13 mouse cellular contexts compared by ENCODE assay signal in genomic region chr5:27348181-27349095, GRCm38 (mm10).
A peak's percentile ranks its signal among the peaks of the same experiment; 100 is the strongest.
DNase-seq lines count a peak whose midpoint lies in the region; ATAC-seq and TF ChIP-seq lines count a peak whose summit lies in the region.
"Had no signal": no experiment of that assay in that cellular context is flagged by ENCODE, and none has a peak within 500 bp of the region (broad histone marks: within the 10 kb centered on the region; RNA-seq: fewer than 3 reads in every experiment).

No protein-coding gene starts in this region.

- no peaks in the 10 kb centered on the region for H3K9me3 ChIP-seq in midbrain, embryonic 12.5 days
- H3K9me3 ChIP-seq in midbrain, embryonic 10.5 days (replicated peaks), result no peaks in the 10 kb centered on the region
- no peaks in the 10 kb centered on the region for H3K9me3 ChIP-seq in forebrain, embryonic 16.5 days (ENCODE audit: control insufficient read depth, low read length)
- H3K9me3 ChIP-seq in midbrain, postnatal 0 days (ENCODE audit: low read length), result no peaks in the 10 kb centered on the region
- H3K9me3 ChIP-seq: stomach, embryonic 15.5 days had no signal

- no peak overlapping the region for H3K4me2 ChIP-seq in midbrain, embryonic 12.5 days (replicated peaks)
- H3K4me2 ChIP-seq in forebrain, embryonic 16.5 days (ENCODE audit: low read length), result no peak overlapping the region
- no peak overlapping the region for H3K4me2 ChIP-seq in midbrain, postnatal 0 days (ENCODE audit: low read depth, low read length, poor library complexity, severe bottlenecking)
- H3K4me2 ChIP-seq: heart, embryonic 11.5 days; stomach, embryonic 15.5 days had no signal

- H3K27ac ChIP-seq in midbrain, embryonic 12.5 days (replicated peaks), result peak overlapping the region; percentile 49; the same call in 1 of the 2 replicates
- no peak overlapping the region for H3K27ac ChIP-seq in midbrain, embryonic 10.5 days (replicated peaks)
- H3K27ac ChIP-seq in forebrain, embryonic 16.5 days (ENCODE audit: low read length), result no peak overlapping the region
- H3K27ac ChIP-seq in midbrain, postnatal 0 days (ENCODE audit: low read depth, low read length), result 0 out of 2 replicates have a peak overlapping the region, but pooled peaks have one; percentile 6
- H3K27ac ChIP-seq: gastrocnemius, adult 2 months; stomach, embryonic 15.5 days had no signal

- DNase-seq in midbrain, embryonic 10.5 days (ENCODE audit: low spot score), result no peak
- peak; percentile 47 to 55 for DNase-seq in adrenal gland, postnatal 36 days
- peak; percentile 21 for DNase-seq in midbrain, postnatal 0 days (ENCODE audit: low spot score)
- no peak for DNase-seq in thymus, postnatal 0 days (ENCODE audit: low spot score)
- no peak for DNase-seq in right cerebral cortex, postnatal 10 days (ENCODE audit: low spot score in 2 of 2)
- DNase-seq: gastrocnemius, adult 2 months; heart, postnatal 4 days; kidney, adult 9 months; lung, postnatal 14 days had no signal

- no peaks in the 10 kb centered on the region for H3K27me3 ChIP-seq in midbrain, embryonic 12.5 days
- H3K27me3 ChIP-seq in midbrain, embryonic 10.5 days (ENCODE audit: low read depth, poor library complexity, severe bottlenecking), result no peaks in the 10 kb centered on the region
- no peaks in the 10 kb centered on the region for H3K27me3 ChIP-seq in forebrain, embryonic 16.5 days (replicated peaks; ENCODE audit: control insufficient read depth, insufficient read depth, low read length)
- H3K27me3 ChIP-seq in midbrain, postnatal 0 days (ENCODE audit: insufficient read depth, low read length), result no peaks in the 10 kb centered on the region
- H3K27me3 ChIP-seq: stomach, embryonic 15.5 days had no signal

- TF ChIP-seq CTCF in midbrain, postnatal 0 days (IDR thresholded peaks at IDR 0.05), result no peak

- 44% methylated on average over 5 of the region's 5 CpGs for WGBS in midbrain, embryonic 12.5 days
- WGBS in midbrain, embryonic 10.5 days, result 74% methylated on average over 5 of the region's 5 CpGs
- 45% methylated on average over 5 of the region's 5 CpGs for WGBS in forebrain, embryonic 16.5 days
- WGBS in midbrain, postnatal 0 days, result 35% methylated on average over 5 of the region's 5 CpGs

- ATAC-seq in midbrain, embryonic 12.5 days (ENCODE audit: low FRiP score, low read depth), result no peak
- ATAC-seq in forebrain, embryonic 16.5 days, result 0 out of 2 replicates have a peak, but pooled peaks have one; percentile 50
- no peak for ATAC-seq in midbrain, postnatal 0 days (ENCODE audit: low FRiP score)

- H3K4me1 ChIP-seq in midbrain, embryonic 12.5 days, result peaks cover 12% of the 10 kb centered on the region
- peaks cover 11% of the 10 kb centered on the region for H3K4me1 ChIP-seq in midbrain, embryonic 10.5 days
- peaks cover 7% of the 10 kb centered on the region; the same call in 1 of the 2 replicates for H3K4me1 ChIP-seq in forebrain, embryonic 16.5 days (replicated peaks; ENCODE audit: control insufficient read depth, insufficient read depth, low read length)
- peaks cover 16% of the 10 kb centered on the region for H3K4me1 ChIP-seq in midbrain, postnatal 0 days (ENCODE audit: insufficient read depth, low read length)
- H3K4me1 ChIP-seq: stomach, embryonic 15.5 days had no signal

- H3K9ac ChIP-seq in midbrain, embryonic 12.5 days (replicated peaks), result no peak overlapping the region
- H3K9ac ChIP-seq in forebrain, embryonic 16.5 days (replicated peaks; ENCODE audit: low read depth, low read length), result no peak overlapping the region
- no peak overlapping the region for H3K9ac ChIP-seq in midbrain, postnatal 0 days (replicated peaks; ENCODE audit: low read length, poor library complexity, severe bottlenecking)
- H3K9ac ChIP-seq: stomach, embryonic 15.5 days had no signal

- no peak overlapping the region for H3K4me3 ChIP-seq in midbrain, embryonic 12.5 days
- H3K4me3 ChIP-seq in midbrain, embryonic 10.5 days, result no peak overlapping the region
- H3K4me3 ChIP-seq in forebrain, embryonic 16.5 days (replicated peaks; ENCODE audit: low read length), result no peak overlapping the region
- H3K4me3 ChIP-seq in midbrain, postnatal 0 days (ENCODE audit: low read depth, low read length), result no peak overlapping the region
- H3K4me3 ChIP-seq: gastrocnemius, adult 2 months; stomach, embryonic 15.5 days had no signal

- H3K36me3 ChIP-seq in midbrain, embryonic 12.5 days, result no peaks in the 10 kb centered on the region
- no peaks in the 10 kb centered on the region for H3K36me3 ChIP-seq in midbrain, embryonic 10.5 days
- no peaks in the 10 kb centered on the region for H3K36me3 ChIP-seq in forebrain, embryonic 16.5 days (ENCODE audit: control insufficient read depth, insufficient read depth)
- no peaks in the 10 kb centered on the region for H3K36me3 ChIP-seq in midbrain, postnatal 0 days (ENCODE audit: insufficient read depth, low read length)
- H3K36me3 ChIP-seq: stomach, embryonic 15.5 days had no signal

Comparison
In these comparisons a context has a peak if more than half of its experiments do, and no peak if none do; other contexts are left out.
1. H3K27ac ChIP-seq: peak in midbrain, embryonic 12.5 days (single experiment) and midbrain, postnatal 0 days (single experiment); none in midbrain, embryonic 10.5 days (single experiment) and forebrain, embryonic 16.5 days (single experiment).
2. DNase-seq: peak in adrenal gland, postnatal 36 days (2 of 2) and midbrain, postnatal 0 days (single experiment); none in midbrain, embryonic 10.5 days (single experiment), thymus, postnatal 0 days (single experiment) and right cerebral cortex, postnatal 10 days (0 of 2).